Mouse (Mus musculus): ENCODE measurements at regions not wholly inside any gene's neighbourhood (a gene's known extent, or its start where the extent isn't known, plus 50 kb on each side); places are given as distances from the start of the nearest gene placed in this dataset.

DNA sequence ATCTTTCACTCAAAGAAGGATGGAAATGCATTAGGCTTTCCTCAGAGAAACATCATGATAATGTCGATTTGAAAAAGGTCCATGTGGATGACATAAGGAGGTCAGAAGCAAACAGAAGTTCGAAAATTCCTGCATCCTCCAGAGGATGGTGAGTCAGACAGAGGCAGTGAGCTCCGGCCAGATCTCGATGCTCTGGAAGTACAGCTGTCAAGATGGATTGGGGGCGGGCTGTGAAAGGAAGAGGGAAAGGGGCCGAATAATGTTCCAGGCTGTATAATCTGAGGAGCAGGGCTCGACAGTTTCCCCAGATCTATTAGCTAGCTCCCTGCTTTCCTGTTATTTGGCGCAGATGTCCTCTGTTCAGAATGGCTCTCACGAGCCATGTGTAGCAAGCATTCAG, 116.6 kb downstream of the Cysltr2 start:
- peaks cover 16 to 53% of the 10 kb centered on the region in 2 experiments; a peak in 3 of 4 replicates for H3K4me1 ChIP-seq (ENCODE audit: control insufficient read depth in 1 of 2, insufficient read depth in 2 of 2)
- no peak overlapping the region for H3K9ac ChIP-seq (ENCODE audit: insufficient read depth, low read depth)
- H3K9me3 ChIP-seq (replicated peaks; ENCODE audit: low read length), result no peaks in the 10 kb centered on the region
- H3K4me2 ChIP-seq (ENCODE audit: insufficient read depth, low read depth, poor library complexity, severe bottlenecking), result no peak overlapping the region
- in situ Hi-C loops (cut with MboI; ENCODE audit: low pct_ligation_motif_present, low pct_unique_long_range_greater_than_20kb, low sequenced_read_pairs), result no loop called here
- no peak overlapping the region for H3K27ac ChIP-seq (ENCODE audit: insufficient read depth, low read depth)
- H3K79me2 ChIP-seq (replicated peaks; ENCODE audit: control insufficient read depth, extremely low read depth, insufficient read depth, poor library complexity, severe bottlenecking), result no peaks in the 10 kb centered on the region
- dilution Hi-C loops (cut with MboI; ENCODE audit: extremely low pct_ligation_motif_present, extremely low pct_unique_long_range_greater_than_20kb, low sequenced_read_pairs), result no loop called here
- no peaks in the 10 kb centered on the region for H3K36me3 ChIP-seq (replicated peaks in 1 of 2; ENCODE audit: control insufficient read depth in 1 of 2, insufficient read depth in 1 of 2, low read length in 1 of 2)
- H3K27me3 ChIP-seq (replicated peaks), result peaks cover 1% of the 10 kb centered on the region
- no peak for DNase-seq (ENCODE audit: extremely low read depth)
- H3K4me3 ChIP-seq (replicated peaks in 1 of 3; ENCODE audit: low read depth in 2 of 3, low read length in 2 of 3, poor library complexity in 1 of 3), result no peak overlapping the region
- TF ChIP-seq TBP (conservative IDR thresholded peaks at IDR 0.05; ENCODE audit: low read depth, low read length), result no peak
- TF ChIP-seq MXI1 (IDR thresholded peaks at IDR 0.05; ENCODE audit: low read depth, low read length), result no peak
- TF ChIP-seq HCFC1 (IDR thresholded peaks at IDR 0.05; ENCODE audit: low read depth, low read length), result no peak
- no peak for TF ChIP-seq RAD21 (IDR thresholded peaks at IDR 0.05; ENCODE audit: low read depth, low read length)
- TF ChIP-seq IRF4 (IDR thresholded peaks at IDR 0.05; ENCODE audit: low read depth, low read length), result no peak
- TF ChIP-seq POLR2A (IDR thresholded peaks at IDR 0.05; ENCODE audit: low read depth, low read length), result no peak
- no peak for TF ChIP-seq ZC3H11A (IDR thresholded peaks at IDR 0.05; ENCODE audit: low read depth, low read length)

DNA sequence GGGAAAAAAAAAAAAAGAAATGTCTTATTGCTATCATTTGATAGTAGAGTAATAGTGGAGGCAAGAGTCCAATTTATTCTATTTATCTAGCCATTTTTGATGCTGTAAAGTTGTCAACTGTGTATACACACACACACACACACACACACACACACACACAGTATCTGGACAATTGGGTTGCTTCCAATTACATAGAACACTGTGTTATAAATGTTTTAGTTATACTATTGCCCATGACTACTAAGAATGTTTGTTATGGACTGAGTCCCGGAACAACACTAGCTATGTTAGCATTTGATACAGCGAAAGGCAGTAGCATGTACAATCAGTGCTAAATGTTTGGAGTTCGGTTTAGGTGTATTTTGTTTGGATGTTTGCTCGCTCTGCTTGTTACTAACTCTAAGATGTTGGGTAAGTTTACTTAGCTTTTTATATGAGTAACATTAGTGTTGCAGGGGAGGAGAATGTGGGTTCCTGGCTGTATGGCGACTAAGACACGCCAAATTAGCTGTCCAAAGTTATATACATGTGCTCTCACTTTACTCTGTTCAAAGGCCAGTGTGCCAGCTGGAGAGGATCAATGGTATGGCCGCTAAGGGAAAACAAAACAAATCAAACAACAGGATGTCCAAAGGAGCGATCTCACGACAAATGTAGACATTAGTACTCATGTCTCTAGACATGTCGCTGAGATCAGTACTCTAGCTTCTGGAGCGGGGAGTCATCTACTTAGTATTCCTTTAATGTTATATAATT, 147.6 kb downstream of the Cysltr2 start:
- Histone ChIP-seq H3K79me2 (replicated peaks; ENCODE audit: control insufficient read depth, extremely low read depth, insufficient read depth, poor library complexity, severe bottlenecking) (no peaks in the 10 kb centered on the region), H3K4me3 (replicated peaks in 1 of 3; ENCODE audit: low read depth in 2 of 3, low read length in 2 of 3, poor library complexity in 1 of 3) (no peak overlapping the region), H3K27ac (ENCODE audit: insufficient read depth, low read depth) (no peak overlapping the region), H3K9me3 (replicated peaks; ENCODE audit: low read length) (peaks cover under 1% of the 10 kb centered on the region), H3K36me3 (replicated peaks in 1 of 2; ENCODE audit: control insufficient read depth in 1 of 2, insufficient read depth in 1 of 2, low read length in 1 of 2) (no peaks in the 10 kb centered on the region), H3K4me1 (ENCODE audit: control insufficient read depth in 1 of 2, insufficient read depth in 2 of 2) (peaks cover 4 to 13% of the 10 kb centered on the region in 2 experiments; a peak in 3 of 4 replicates), H3K27me3 (replicated peaks) (no peaks in the 10 kb centered on the region), H3K4me2 (ENCODE audit: insufficient read depth, low read depth, poor library complexity, severe bottlenecking) (no peak overlapping the region), H3K9ac (ENCODE audit: insufficient read depth, low read depth) (no peak overlapping the region)
- DNase-seq (ENCODE audit: extremely low read depth), result no peak
- TF ChIP-seq HCFC1 (IDR thresholded peaks at IDR 0.05; ENCODE audit: low read depth, low read length), result no peak
- no peak for TF ChIP-seq ZMIZ1 (IDR thresholded peaks at IDR 0.05; ENCODE audit: low read depth, low read length)
- TF ChIP-seq POLR2A (IDR thresholded peaks at IDR 0.05; ENCODE audit: low read depth, low read length), result no peak
- no peak for TF ChIP-seq PAX5 (IDR thresholded peaks at IDR 0.05; ENCODE audit: low read length)
- no peak for TF ChIP-seq EP300 (IDR thresholded peaks at IDR 0.05; ENCODE audit: low read length)
- no peak for TF ChIP-seq KAT2A (IDR thresholded peaks at IDR 0.05; ENCODE audit: insufficient replicate concordance, low read length)
- TF ChIP-seq CHD1 (IDR thresholded peaks at IDR 0.05; ENCODE audit: low read depth, low read length), result no peak
- no peak for TF ChIP-seq USF2 (conservative IDR thresholded peaks at IDR 0.05; ENCODE audit: low read depth, low read length)
- no peak for TF ChIP-seq RAD21 (IDR thresholded peaks at IDR 0.05; ENCODE audit: low read depth, low read length)
- no peak for TF ChIP-seq SMC3 (IDR thresholded peaks at IDR 0.05; ENCODE audit: low read depth, low read length)
- TF ChIP-seq USF1 (IDR thresholded peaks at IDR 0.05; ENCODE audit: low read depth, low read length), result no peak
- TF ChIP-seq POLR2AphosphoS2 (IDR thresholded peaks at IDR 0.05; ENCODE audit: low read depth, low read length), result no peak
- TF ChIP-seq UBTF (IDR thresholded peaks at IDR 0.05; ENCODE audit: low read depth, low read length), result no peak
- TF ChIP-seq NRF1 (IDR thresholded peaks at IDR 0.05; ENCODE audit: low read depth, low read length), result no peak
- no peak for TF ChIP-seq ELF1 (IDR thresholded peaks at IDR 0.05; ENCODE audit: low read depth, low read length)
- TF ChIP-seq BHLHE40 (IDR thresholded peaks at IDR 0.05; ENCODE audit: low read depth, low read length), result no peak
- dilution Hi-C loops (cut with MboI; ENCODE audit: extremely low pct_ligation_motif_present, extremely low pct_unique_long_range_greater_than_20kb, low sequenced_read_pairs), result no loop called here
- in situ Hi-C loops (cut with MboI; ENCODE audit: low pct_ligation_motif_present, low pct_unique_long_range_greater_than_20kb, low sequenced_read_pairs), result no loop called here
